Mouse (Mus musculus): ENCODE measurements around the gene Tmem174. TPM values are rescaled to one million over a fixed set of nuclear protein-coding genes. Genes with fewer than 3 reads are reported as not detected.

The Tmem174 gene
- polyA plus RNA-seq (2014; fragmentation: Nextera tagmentation; extraction: Ambion mirVana) = 0.16 and 0.23 TPM in 2 replicates

- Histone ChIP-seq H3K9me3 (replicated peaks; ENCODE audit: control insufficient read depth, low read length) (no peaks in the 10 kb centered on the region), H3K4me3 (ENCODE audit: low read depth, low read length) (peak within 1 kb of the TSS; percentile 19), H3K27ac (ENCODE audit: low read depth, low read length) (no peak within 1 kb of the TSS), H3K4me1 (ENCODE audit: control insufficient read depth, insufficient read depth, low read length) (peaks cover 16% of the 10 kb centered on the region), H3K36me3 (ENCODE audit: control insufficient read depth, insufficient read depth, low read length) (no peaks in the 10 kb centered on the region), H3K4me2 (peak within 1 kb of the TSS; percentile 59), H3K9ac (ENCODE audit: low read depth, low read length) (no peak within 1 kb of the TSS), H3K27me3 (ENCODE audit: control insufficient read depth, insufficient read depth, low read length) (peaks cover 3% of the 10 kb centered on the region; the same call in 1 of the 2 replicates)
- 73% methylated on average over 12 of the region's 12 CpGs for WGBS (ENCODE audit: insufficient replicate concordance)
- ATAC-seq (replicated peaks; ENCODE audit: insufficient number of reproducible peaks, low FRiP score, low TSS enrichment) = no peak
Observed at GRCm38 (mm10) chr13:98637145-98637544, at the start of gene Tmem174. TSS of gene Tmem174 (minus strand) at chr13:98637410.

- Histone ChIP-seq H3K9me3 (replicated peaks; ENCODE audit: control insufficient read depth, low read length) (no peaks in the 10 kb centered on the region), H3K36me3 (ENCODE audit: control insufficient read depth, insufficient read depth, low read length) (no peaks in the 10 kb centered on the region), H3K4me1 (ENCODE audit: control insufficient read depth, insufficient read depth, low read length) (peaks cover 7% of the 10 kb centered on the region; the same call in 1 of the 2 replicates), H3K4me2 (no peak overlapping the region), H3K27ac (ENCODE audit: low read depth, low read length) (no peak overlapping the region), H3K9ac (ENCODE audit: low read depth, low read length) (no peak overlapping the region), H3K4me3 (ENCODE audit: low read depth, low read length) (no peak overlapping the region), H3K27me3 (ENCODE audit: control insufficient read depth, insufficient read depth, low read length) (no peaks in the 10 kb centered on the region)
- 64% methylated on average over 9 of the region's 9 CpGs for WGBS (ENCODE audit: insufficient replicate concordance)
- no peak for ATAC-seq (replicated peaks; ENCODE audit: insufficient number of reproducible peaks, low FRiP score, low TSS enrichment)
Observed at GRCm38 (mm10) chr13:98684144-98684900, 47.1 kb upstream of the Tmem174 start.

- Histone ChIP-seq H3K9ac (ENCODE audit: low read depth, low read length) (no peak overlapping the region), H3K9me3 (replicated peaks; ENCODE audit: control insufficient read depth, low read length) (no peaks in the 10 kb centered on the region), H3K4me3 (ENCODE audit: low read depth, low read length) (no peak overlapping the region), H3K27ac (ENCODE audit: low read depth, low read length) (no peak overlapping the region), H3K4me2 (no peak overlapping the region), H3K4me1 (ENCODE audit: control insufficient read depth, insufficient read depth, low read length) (peaks cover 10% of the 10 kb centered on the region; the same call in 1 of the 2 replicates), H3K27me3 (ENCODE audit: control insufficient read depth, insufficient read depth, low read length) (no peaks in the 10 kb centered on the region), H3K36me3 (ENCODE audit: control insufficient read depth, insufficient read depth, low read length) (no peaks in the 10 kb centered on the region)
- 83% methylated on average over 2 of the region's 2 CpGs for WGBS (ENCODE audit: insufficient replicate concordance)
- ATAC-seq (replicated peaks; ENCODE audit: insufficient number of reproducible peaks, low FRiP score, low TSS enrichment) = no peak
Observed at GRCm38 (mm10) chr13:98683412-98683811, 46.2 kb upstream of the Tmem174 start.

- H3K27me3 ChIP-seq (ENCODE audit: control insufficient read depth, insufficient read depth, low read length) = no peaks in the 10 kb centered on the region
- no peak overlapping the region for H3K4me2 ChIP-seq
- no peak overlapping the region for H3K27ac ChIP-seq (ENCODE audit: low read depth, low read length)
- no peaks in the 10 kb centered on the region for H3K36me3 ChIP-seq (ENCODE audit: control insufficient read depth, insufficient read depth, low read length)
- H3K9ac ChIP-seq (ENCODE audit: low read depth, low read length) = no peak overlapping the region
- ATAC-seq (replicated peaks; ENCODE audit: insufficient number of reproducible peaks, low FRiP score, low TSS enrichment) = no peak
- H3K9me3 ChIP-seq (replicated peaks; ENCODE audit: control insufficient read depth, low read length) = no peaks in the 10 kb centered on the region
- H3K4me1 ChIP-seq (ENCODE audit: control insufficient read depth, insufficient read depth, low read length) = peaks cover 10% of the 10 kb centered on the region; the same call in 1 of the 2 replicates
- no peak overlapping the region for H3K4me3 ChIP-seq (ENCODE audit: low read depth, low read length)
- 62% methylated on average over 5 of the region's 5 CpGs for WGBS (ENCODE audit: insufficient replicate concordance)
Observed at GRCm38 (mm10) chr13:98680470-98681060, 43.4 kb upstream of the Tmem174 start.

- no peak; the same call in 1 of the 2 replicates for ATAC-seq (replicated peaks; ENCODE audit: insufficient number of reproducible peaks, low FRiP score, low TSS enrichment)
Observed at GRCm38 (mm10) chr13:98679631-98680041, 42.4 kb upstream of the Tmem174 start.

GRCm38 (mm10) chr13:98679230-98679629, 42.0 kb upstream of the Tmem174 start:
- H3K4me3 ChIP-seq (ENCODE audit: low read depth, low read length) = no peak overlapping the region
- H3K4me1 ChIP-seq (ENCODE audit: control insufficient read depth, insufficient read depth, low read length) = peaks cover 10% of the 10 kb centered on the region; the same call in 1 of the 2 replicates
- no peaks in the 10 kb centered on the region for H3K27me3 ChIP-seq (ENCODE audit: control insufficient read depth, insufficient read depth, low read length)
- no peak overlapping the region for H3K9ac ChIP-seq (ENCODE audit: low read depth, low read length)
- H3K27ac ChIP-seq (ENCODE audit: low read depth, low read length) = no peak overlapping the region
- H3K36me3 ChIP-seq (ENCODE audit: control insufficient read depth, insufficient read depth, low read length) = no peaks in the 10 kb centered on the region
- ATAC-seq (replicated peaks; ENCODE audit: insufficient number of reproducible peaks, low FRiP score, low TSS enrichment) = no peak
- H3K9me3 ChIP-seq (replicated peaks; ENCODE audit: control insufficient read depth, low read length) = no peaks in the 10 kb centered on the region
- H3K4me2 ChIP-seq = no peak overlapping the region
- 91% methylated on average over 1 of the region's 1 CpGs for WGBS (ENCODE audit: insufficient replicate concordance)

More at GRCm38 (mm10) chr13:98679631-98680041, 42.4 kb upstream of the Tmem174 start:
- Histone ChIP-seq H3K9me3 (replicated peaks; ENCODE audit: control insufficient read depth, low read length) (no peaks in the 10 kb centered on the region), H3K4me2 (no peak overlapping the region), H3K27ac (ENCODE audit: low read depth, low read length) (no peak overlapping the region), H3K9ac (ENCODE audit: low read depth, low read length) (no peak overlapping the region), H3K4me1 (ENCODE audit: control insufficient read depth, insufficient read depth, low read length) (peaks cover 10% of the 10 kb centered on the region; the same call in 1 of the 2 replicates), H3K27me3 (ENCODE audit: control insufficient read depth, insufficient read depth, low read length) (no peaks in the 10 kb centered on the region), H3K4me3 (ENCODE audit: low read depth, low read length) (no peak overlapping the region), H3K36me3 (ENCODE audit: control insufficient read depth, insufficient read depth, low read length) (no peaks in the 10 kb centered on the region)
- WGBS (ENCODE audit: insufficient replicate concordance) = 24% methylated on average over 4 of the region's 4 CpGs

GRCm38 (mm10) chr13:98673922-98674321, 36.7 kb upstream of the Tmem174 start:
- H3K4me2 ChIP-seq = no peak overlapping the region
- no peak overlapping the region for H3K9ac ChIP-seq (ENCODE audit: low read depth, low read length)
- no peaks in the 10 kb centered on the region for H3K27me3 ChIP-seq (ENCODE audit: control insufficient read depth, insufficient read depth, low read length)
- H3K4me1 ChIP-seq (ENCODE audit: control insufficient read depth, insufficient read depth, low read length) = no peaks in the 10 kb centered on the region
- no peak for ATAC-seq (replicated peaks; ENCODE audit: insufficient number of reproducible peaks, low FRiP score, low TSS enrichment)
- H3K9me3 ChIP-seq (replicated peaks; ENCODE audit: control insufficient read depth, low read length) = no peaks in the 10 kb centered on the region
- 65% methylated on average over 4 of the region's 4 CpGs for WGBS (ENCODE audit: insufficient replicate concordance)
- H3K36me3 ChIP-seq (ENCODE audit: control insufficient read depth, insufficient read depth, low read length) = no peaks in the 10 kb centered on the region
- H3K27ac ChIP-seq (ENCODE audit: low read depth, low read length) = no peak overlapping the region
- H3K4me3 ChIP-seq (ENCODE audit: low read depth, low read length) = no peak overlapping the region

GRCm38 (mm10) chr13:98669296-98669695, 32.1 kb upstream of the Tmem174 start:
- WGBS (ENCODE audit: insufficient replicate concordance) = 58% methylated on average over 3 of the region's 3 CpGs
- no peaks in the 10 kb centered on the region for H3K36me3 ChIP-seq (ENCODE audit: control insufficient read depth, insufficient read depth, low read length)
- H3K4me2 ChIP-seq = no peak overlapping the region
- no peak overlapping the region for H3K4me3 ChIP-seq (ENCODE audit: low read depth, low read length)
- peaks cover 5% of the 10 kb centered on the region; the same call in 1 of the 2 replicates for H3K4me1 ChIP-seq (ENCODE audit: control insufficient read depth, insufficient read depth, low read length)
- no peak overlapping the region for H3K27ac ChIP-seq (ENCODE audit: low read depth, low read length)
- no peak overlapping the region for H3K9ac ChIP-seq (ENCODE audit: low read depth, low read length)
- no peaks in the 10 kb centered on the region for H3K9me3 ChIP-seq (replicated peaks; ENCODE audit: control insufficient read depth, low read length)
- no peak for ATAC-seq (replicated peaks; ENCODE audit: insufficient number of reproducible peaks, low FRiP score, low TSS enrichment)
- H3K27me3 ChIP-seq (ENCODE audit: control insufficient read depth, insufficient read depth, low read length) = no peaks in the 10 kb centered on the region

Data from heart, embryonic 11.5 days (tissue).